Mouse (Mus musculus): ENCODE data around the gene Gm13199. TPM values are rescaled to one million over a fixed set of nuclear protein-coding genes. Genes with fewer than 3 reads are reported as not detected.

Gm13199 gene
- 2.1 TPM in 2 replicates for polyA plus RNA-seq (2012; rRNA removed)

- WGBS, result 95% methylated on average over 3 of the region's 3 CpGs
- DNase-seq, result no peak
- no peaks in the 10 kb centered on the region for H3K4me1 ChIP-seq (ENCODE audit: control insufficient read depth, insufficient read depth, low read length)
- H3K4me3 ChIP-seq (ENCODE audit: insufficient read depth, low read depth, low read length), result no peak within 1 kb of the TSS
- no peak within 1 kb of the TSS for H3K27ac ChIP-seq (ENCODE audit: insufficient read depth, low read depth, low read length)
- TF ChIP-seq CTCF (conservative IDR thresholded peaks at IDR 0.05; ENCODE audit: insufficient read depth, insufficient read length, low read depth, low read length) (no peak), POLR2A (IDR thresholded peaks at IDR 0.05; ENCODE audit: low read depth, low read length) (no peak)
- H3K36me3 ChIP-seq (ENCODE audit: control insufficient read depth, insufficient read depth, low read length), result no peaks in the 10 kb centered on the region; the same call in 1 of the 2 replicates
- H3K27me3 ChIP-seq (replicated peaks; ENCODE audit: control insufficient read depth, insufficient read depth, low read length), result no peaks in the 10 kb centered on the region
These were observed at the start of gene Gm13199 for GRCm38 (mm10) chr2:5862834-5863233. Gene Gm13199, minus strand, starts transcription at chr2:5862934.

- Histone ChIP-seq H3K27me3 (replicated peaks; ENCODE audit: control insufficient read depth, insufficient read depth, low read length) (no peaks in the 10 kb centered on the region), H3K4me3 (ENCODE audit: insufficient read depth, low read depth, low read length) (no peak overlapping the region), H3K27ac (ENCODE audit: insufficient read depth, low read depth, low read length) (no peak overlapping the region), H3K36me3 (ENCODE audit: control insufficient read depth, insufficient read depth, low read length) (no peaks in the 10 kb centered on the region), H3K4me1 (ENCODE audit: control insufficient read depth, insufficient read depth, low read length) (no peaks in the 10 kb centered on the region)
- DNase-seq, result no peak
- 78% methylated on average over 16 of the region's 16 CpGs for WGBS
- TF ChIP-seq CTCF (conservative IDR thresholded peaks at IDR 0.05; ENCODE audit: insufficient read depth, insufficient read length, low read depth, low read length) (no peak), POLR2A (IDR thresholded peaks at IDR 0.05; ENCODE audit: low read depth, low read length) (no peak)
These were observed 48.7 kb upstream of the Gm13199 start for GRCm38 (mm10) chr2:5911282-5911965.

- no peak overlapping the region for H3K27ac ChIP-seq (ENCODE audit: insufficient read depth, low read depth, low read length)
- peaks cover 2% of the 10 kb centered on the region; the same call in 1 of the 2 replicates for H3K36me3 ChIP-seq (ENCODE audit: control insufficient read depth, insufficient read depth, low read length)
- no peak overlapping the region for H3K4me3 ChIP-seq (ENCODE audit: insufficient read depth, low read depth, low read length)
- DNase-seq, result peak; percentile 46
- WGBS, result 63% methylated on average over 3 of the region's 3 CpGs
- no peaks in the 10 kb centered on the region for H3K27me3 ChIP-seq (replicated peaks; ENCODE audit: control insufficient read depth, insufficient read depth, low read length)
- TF ChIP-seq POLR2A (IDR thresholded peaks at IDR 0.05; ENCODE audit: low read depth, low read length), result no peak
- TF ChIP-seq CTCF (conservative IDR thresholded peaks at IDR 0.05; ENCODE audit: insufficient read depth, insufficient read length, low read depth, low read length), result peak; percentile 44
- H3K4me1 ChIP-seq (ENCODE audit: control insufficient read depth, insufficient read depth, low read length), result no peaks in the 10 kb centered on the region
These were observed 43.9 kb upstream of the Gm13199 start for GRCm38 (mm10) chr2:5906625-5907024.

GRCm38 (mm10) chr2:5906092-5906491 is 43.4 kb upstream of the Gm13199 start:
- TF ChIP-seq CTCF (conservative IDR thresholded peaks at IDR 0.05; ENCODE audit: insufficient read depth, insufficient read length, low read depth, low read length), result no peak
- TF ChIP-seq POLR2A (IDR thresholded peaks at IDR 0.05; ENCODE audit: low read depth, low read length), result no peak
- WGBS, result 27% methylated on average over 5 of the region's 5 CpGs
- no peaks in the 10 kb centered on the region for H3K4me1 ChIP-seq (ENCODE audit: control insufficient read depth, insufficient read depth, low read length)
- H3K36me3 ChIP-seq (ENCODE audit: control insufficient read depth, insufficient read depth, low read length), result peaks cover 2% of the 10 kb centered on the region; the same call in 1 of the 2 replicates
- no peaks in the 10 kb centered on the region for H3K27me3 ChIP-seq (replicated peaks; ENCODE audit: control insufficient read depth, insufficient read depth, low read length)
- DNase-seq, result peak; percentile 37
- H3K27ac ChIP-seq (ENCODE audit: insufficient read depth, low read depth, low read length), result no peak overlapping the region
- no peak overlapping the region for H3K4me3 ChIP-seq (ENCODE audit: insufficient read depth, low read depth, low read length)

GRCm38 (mm10) chr2:5900145-5900544 is 37.4 kb upstream of the Gm13199 start:
- TF ChIP-seq CTCF (conservative IDR thresholded peaks at IDR 0.05; ENCODE audit: insufficient read depth, insufficient read length, low read depth, low read length) (peak; percentile 60), POLR2A (IDR thresholded peaks at IDR 0.05; ENCODE audit: low read depth, low read length) (no peak)
- DNase-seq, result peak; percentile 14
- no peak overlapping the region for H3K4me3 ChIP-seq (ENCODE audit: insufficient read depth, low read depth, low read length)
- H3K27ac ChIP-seq (ENCODE audit: insufficient read depth, low read depth, low read length), result no peak overlapping the region
- WGBS, result 73% methylated on average over 5 of the region's 5 CpGs
- no peaks in the 10 kb centered on the region for H3K27me3 ChIP-seq (replicated peaks; ENCODE audit: control insufficient read depth, insufficient read depth, low read length)
- peaks cover 2% of the 10 kb centered on the region for H3K36me3 ChIP-seq (ENCODE audit: control insufficient read depth, insufficient read depth, low read length)
- H3K4me1 ChIP-seq (ENCODE audit: control insufficient read depth, insufficient read depth, low read length), result no peaks in the 10 kb centered on the region; the same call in 1 of the 2 replicates

GRCm38 (mm10) chr2:5894843-5895570 is 32.3 kb upstream of the Gm13199 start, which contains the start of gene Sec61a2:
Gene Sec61a2, minus strand, starts transcription at chr2:5895432.
- Histone ChIP-seq H3K27me3 (replicated peaks; ENCODE audit: control insufficient read depth, insufficient read depth, low read length) (no peaks in the 10 kb centered on the region), H3K4me3 (ENCODE audit: insufficient read depth, low read depth, low read length) (peak within 1 kb of the TSS; percentile 73), H3K27ac (ENCODE audit: insufficient read depth, low read depth, low read length) (peak within 1 kb of the TSS; percentile 82), H3K36me3 (ENCODE audit: control insufficient read depth, insufficient read depth, low read length) (no peaks in the 10 kb centered on the region; the same call in 1 of the 2 replicates), H3K4me1 (ENCODE audit: control insufficient read depth, insufficient read depth, low read length) (peaks cover 5% of the 10 kb centered on the region; the same call in 1 of the 2 replicates)
- TF ChIP-seq POLR2A (IDR thresholded peaks at IDR 0.05; ENCODE audit: low read depth, low read length) (peak; percentile 94), CTCF (conservative IDR thresholded peaks at IDR 0.05; ENCODE audit: insufficient read depth, insufficient read length, low read depth, low read length) (no peak)
- DNase-seq, result peak; percentile 99
- WGBS, result under 1% methylated on average over 62 of the region's 62 CpGs

GRCm38 (mm10) chr2:5894296-5894695 is 31.6 kb upstream of the Gm13199 start:
- H3K4me3 ChIP-seq (ENCODE audit: insufficient read depth, low read depth, low read length), result peak overlapping the region; percentile 44
- WGBS, result 27% methylated on average over 11 of the region's 11 CpGs
- TF ChIP-seq CTCF (conservative IDR thresholded peaks at IDR 0.05; ENCODE audit: insufficient read depth, insufficient read length, low read depth, low read length) (no peak), POLR2A (IDR thresholded peaks at IDR 0.05; ENCODE audit: low read depth, low read length) (no peak)
- no peak overlapping the region for H3K27ac ChIP-seq (ENCODE audit: insufficient read depth, low read depth, low read length)
- peaks cover 5% of the 10 kb centered on the region; the same call in 1 of the 2 replicates for H3K4me1 ChIP-seq (ENCODE audit: control insufficient read depth, insufficient read depth, low read length)
- no peaks in the 10 kb centered on the region; the same call in 1 of the 2 replicates for H3K36me3 ChIP-seq (ENCODE audit: control insufficient read depth, insufficient read depth, low read length)
- DNase-seq, result peak; percentile 9
- no peaks in the 10 kb centered on the region for H3K27me3 ChIP-seq (replicated peaks; ENCODE audit: control insufficient read depth, insufficient read depth, low read length)
